Mouse (Mus musculus) kidney, adult 2 months (tissue): ENCODE measurements around the gene Gramd1b.

Source experiments
- CTCF ChIP-seq: fragments of 200-500 bp; conservative IDR thresholded peaks from 2 replicates; pipeline ENCODE4 v1.5.1; 2011; ENCODE audit warnings: low read depth, mild to moderate bottlenecking, control low read depth, low read length, moderate library complexity, mixed read lengths; ENCODE audit not compliant: insufficient read depth, insufficient read length
- POLR2A ChIP-seq: fragments of 200-500 bp; IDR thresholded peaks from one replicate; pipeline ENCODE4 v1.6.1; 2011; ENCODE audit warnings: low read depth, low read length, control low read depth

- TF ChIP-seq POLR2A (no peak), CTCF (no peak)
These were observed 14.0 kb upstream of the Gramd1b start for GRCm38 (mm10) chr9:40545193-40545592.
